Mouse (Mus musculus) heart, embryonic 14.5 days (tissue): ENCODE results near the gene Ankrd52. TPM values are rescaled to one million over a fixed set of nuclear protein-coding genes. Genes with fewer than 3 reads are reported as not detected.

Source experiments
- ATAC-seq: fragments of 200-750 bp; cut with Nextera tagmentation; 2 replicates; pipeline ENCODE4 v1.8.0; 2017; ENCODE audit warnings: low read depth, moderate TSS enrichment; ENCODE audit not compliant: insufficient number of reproducible peaks, insufficient read depth, low FRiP score
- H3K27ac ChIP-seq, 2 experiments: fragments of 200-500 bp in 1 of 2; fragments of 300-500 bp in 1 of 2; sonication (generic) in 1 of 2; replicated peaks in 1 of 2; 2 replicates each; pipeline ENCODE4 v1.5.1; 2012 to 2014; ENCODE audit warnings: low read depth in 2 of 2, low read length in 2 of 2, control low read depth in 1 of 2, mild to moderate bottlenecking in 1 of 2, mixed read lengths in 1 of 2; ENCODE audit not compliant: control insufficient read depth in 1 of 2, insufficient read depth in 1 of 2
- H3K27me3 ChIP-seq: fragments of 300-500 bp; sonication (generic); 2 replicates; pipeline ENCODE4 v1.6.1; 2014; ENCODE audit warnings: mild to moderate bottlenecking, low read length, control low read depth; ENCODE audit not compliant: control insufficient read depth, insufficient read depth
- H3K36me3 ChIP-seq: fragments of 300-500 bp; sonication (generic); 2 replicates; pipeline ENCODE4 v1.6.1; 2014; ENCODE audit warnings: mild to moderate bottlenecking, control low read depth, low read length, mixed read lengths; ENCODE audit not compliant: control insufficient read depth, insufficient read depth
- H3K4me1 ChIP-seq, 2 experiments: fragments of 200-500 bp in 1 of 2; fragments of 300-500 bp in 1 of 2; sonication (generic) in 1 of 2; 2 replicates each; pipeline ENCODE4 v1.6.1; 2012 to 2014; ENCODE audit warnings: low read length in 2 of 2, control low read depth in 1 of 2, mixed read lengths in 1 of 2; ENCODE audit not compliant: control insufficient read depth in 2 of 2, insufficient read depth in 2 of 2
- H3K4me2 ChIP-seq: fragments of 300-500 bp; sonication (generic); 2 replicates; pipeline ENCODE4 v1.6.1; 2014; ENCODE audit warnings: mild to moderate bottlenecking, low read length
- H3K4me3 ChIP-seq, 2 experiments: fragments of 200-500 bp in 1 of 2; fragments of 300-500 bp in 1 of 2; sonication (generic) in 1 of 2; 2 replicates each; pipeline ENCODE4 v1.5.1; 2012 to 2014; ENCODE audit warnings: low read length in 2 of 2, mild to moderate bottlenecking in 2 of 2, control low read depth in 1 of 2, low read depth in 1 of 2, moderate library complexity in 1 of 2; ENCODE audit not compliant: control insufficient read depth in 1 of 2, insufficient read depth in 1 of 2
- H3K9ac ChIP-seq: fragments of 300-500 bp; sonication (generic); 2 replicates; pipeline ENCODE4 v1.6.1; 2014; ENCODE audit warnings: mild to moderate bottlenecking, low read length
- H3K9me3 ChIP-seq: fragments of 300-500 bp; sonication (generic); 2 replicates; pipeline ENCODE4 v1.6.1; 2016; ENCODE audit warnings: low read length, control low read depth; ENCODE audit not compliant: control insufficient read depth
- WGBS: fragments of 180-500 bp; shearing (Covaris S2); extraction: QIAGEN DNeasy Blood & Tissue Kit; methylation state at CpG from one replicate; pipeline ENCODE4 v1.1.7; 2014; 5-methylcytosine and 5-hydroxymethylcytosine counted together
- microRNA-seq: library from miRNA; unstranded; fragments of <30 nt; microRNA quantifications from one replicate; pipeline ENCODE4, GENCODE M21; 2016
- polyA plus RNA-seq: library from polyadenylated mRNA; unstranded; fragments of >200 nt; fragmentation: Nextera tagmentation; extraction: Ambion mirVana; gene quantifications from 2 replicates; pipeline ENCODE4 v1.2.1, GENCODE M21; 2014

Ankrd52 gene
- polyA plus RNA-seq, 1 experiment from 2014 or later = 9.9 TPM

- H3K9me3 ChIP-seq = no peaks in the 10 kb centered on the region
- no peaks in the 10 kb centered on the region for H3K36me3 ChIP-seq
- 77% methylated on average over 6 of the region's 6 CpGs for WGBS
- H3K4me2 ChIP-seq = no peak overlapping the region
- ATAC-seq = no peak
- H3K9ac ChIP-seq = no peak overlapping the region
- H3K4me1 ChIP-seq = 0 out of 4 replicates have a peak, but pooled peaks cover 0 to 3% of the 10 kb centered on the region in 2 experiments
- no peaks in the 10 kb centered on the region for H3K27me3 ChIP-seq
- no peak overlapping the region for H3K4me3 ChIP-seq
- H3K27ac ChIP-seq = no peak overlapping the region
Observed at GRCm38 (mm10) chr10:128451014-128451413, 74.1 kb downstream of the Ankrd52 start.

GRCm38 (mm10) chr10:128454471-128454870 is 77.6 kb downstream of the Ankrd52 start:
- Histone ChIP-seq H3K4me3 (no peak overlapping the region), H3K9ac (no peak overlapping the region), H3K4me1 (0 out of 4 replicates have a peak, but pooled peaks cover 0 to 3% of the 10 kb centered on the region in 2 experiments), H3K36me3 (no peaks in the 10 kb centered on the region), H3K4me2 (no peak overlapping the region), H3K27me3 (no peaks in the 10 kb centered on the region), H3K9me3 (no peaks in the 10 kb centered on the region), H3K27ac (no peak overlapping the region)
- 72% methylated on average over 3 of the region's 3 CpGs for WGBS
- no peak for ATAC-seq

DNA sequence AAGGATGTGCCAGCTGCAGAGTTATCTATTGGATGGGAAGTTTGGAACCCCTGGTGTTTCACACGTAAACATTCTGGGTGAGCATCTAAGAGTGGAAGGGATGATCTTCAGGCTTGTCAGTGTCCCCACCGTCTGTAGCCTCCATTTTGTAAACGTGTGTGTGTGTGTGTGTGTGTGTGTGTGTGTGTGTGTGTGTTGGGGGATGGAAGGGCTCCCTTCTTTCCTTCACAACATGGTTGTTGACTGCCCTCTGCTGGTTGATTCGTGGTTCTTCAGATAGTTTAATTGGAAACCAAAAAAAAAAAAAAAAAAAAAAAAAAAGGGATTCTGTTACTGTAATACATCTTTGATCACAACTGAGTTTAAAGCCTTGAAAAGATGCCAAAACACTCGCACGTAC is 78.4 kb downstream of the Ankrd52 start:
- H3K27me3 ChIP-seq = no peaks in the 10 kb centered on the region
- peaks cover 0 to 6% of the 10 kb centered on the region in 2 experiments; a peak in 2 of 4 replicates for H3K4me1 ChIP-seq
- WGBS = 3% methylated on average over 6 of the region's 6 CpGs
- H3K27ac ChIP-seq = no peak overlapping the region
- no peaks in the 10 kb centered on the region for H3K9me3 ChIP-seq
- H3K4me2 ChIP-seq = peak overlapping the region; percentile 32; the same call in 1 of the 2 replicates
- no peaks in the 10 kb centered on the region for H3K36me3 ChIP-seq
- ATAC-seq = no peak
- no peak overlapping the region for H3K4me3 ChIP-seq
- no peak overlapping the region for H3K9ac ChIP-seq

GRCm38 (mm10) chr10:128457676-128458075 is 80.8 kb downstream of the Ankrd52 start:
- Histone ChIP-seq H3K27me3 (no peaks in the 10 kb centered on the region), H3K4me2 (no peak overlapping the region), H3K4me1 (peaks cover 0 to 15% of the 10 kb centered on the region in 2 experiments; a peak in 2 of 4 replicates), H3K9me3 (no peaks in the 10 kb centered on the region), H3K4me3 (peak overlapping the region in 1 of 2 experiments; percentile 95; a peak in 1 of 4 replicates), H3K9ac (no peak overlapping the region; the same call in 1 of the 2 replicates), H3K36me3 (peaks cover 20% of the 10 kb centered on the region), H3K27ac (no peak overlapping the region)
- no peak for ATAC-seq
- WGBS = 88% methylated on average over 6 of the region's 6 CpGs

Small RNAs within 50 kb of the gene (microRNA-seq; reads per million reads assigned to microRNA genes)
- gene Gm25361 = not detected
- gene Gm26308 = not detected
- not detected for gene Mir6914
- 1.1 reads per million for gene Mir6915
- gene Mir8105 = not detected

Other genes with a start within 250 kb of the Ankrd52 start
- 32.3 and 32.6 TPM in 2 replicates for gene Rbms2, start 196.8 kb upstream of the Ankrd52 start, polyA plus RNA-seq
- gene Gls2, start 182.7 kb upstream of the Ankrd52 start, polyA plus RNA-seq = 0.54 and 1.1 TPM in 2 replicates
- 44.2 and 47.6 TPM in 2 replicates for gene Spryd4, start 165.3 kb upstream of the Ankrd52 start, polyA plus RNA-seq
- gene Mip, start 151.3 kb upstream of the Ankrd52 start, polyA plus RNA-seq = not detected in 2 replicates
- 23.6 and 25.2 TPM in 2 replicates for gene Timeless, start 145.1 kb upstream of the Ankrd52 start, polyA plus RNA-seq
- 0.15 TPM in 1 of 2 replicates, not detected in the other for gene Apon, start 123.0 kb upstream of the Ankrd52 start, polyA plus RNA-seq
- not detected in 2 replicates for gene Apof, start 108.4 kb upstream of the Ankrd52 start, polyA plus RNA-seq
- 10.0 and 10.9 TPM in 2 replicates for gene Stat2, start 106.6 kb upstream of the Ankrd52 start, polyA plus RNA-seq
- gene Il23a, start 78.4 kb upstream of the Ankrd52 start, polyA plus RNA-seq = 3.3 and 4.3 TPM in 2 replicates
- gene Pan2, start 73.8 kb upstream of the Ankrd52 start, polyA plus RNA-seq = 28.8 and 29.6 TPM in 2 replicates
- gene Cnpy2, start 54.7 kb upstream of the Ankrd52 start, polyA plus RNA-seq = 213 and 243 TPM in 2 replicates
- gene Cs, start 39.4 kb upstream of the Ankrd52 start, polyA plus RNA-seq = 493 and 524 TPM in 2 replicates
- 23.5 TPM in 2 replicates for gene Coq10a, start 8.1 kb upstream of the Ankrd52 start, polyA plus RNA-seq
- not detected in 2 replicates for gene Slc39a5, start 24.1 kb downstream of the Ankrd52 start, polyA plus RNA-seq
- gene Nabp2, start 34.4 kb downstream of the Ankrd52 start, polyA plus RNA-seq = 64.5 and 66.6 TPM in 2 replicates
- gene Rnf41, start 34.5 kb downstream of the Ankrd52 start, polyA plus RNA-seq = 23.7 and 24.6 TPM in 2 replicates
- gene Smarcc2, start 82.1 kb downstream of the Ankrd52 start, polyA plus RNA-seq = 62.4 and 63.7 TPM in 2 replicates
- gene Myl6, start 117.0 kb downstream of the Ankrd52 start, polyA plus RNA-seq = 1,060 and 1,246 TPM in 2 replicates
- gene Myl6b, start 121.6 kb downstream of the Ankrd52 start, polyA plus RNA-seq = 5.0 and 5.5 TPM in 2 replicates
- 17.3 and 17.8 TPM in 2 replicates for gene Esyt1, start 148.8 kb downstream of the Ankrd52 start, polyA plus RNA-seq
- 7.3 and 8.2 TPM in 2 replicates for gene Zc3h10, start 170.7 kb downstream of the Ankrd52 start, polyA plus RNA-seq
- gene Rpl41, start 172.2 kb downstream of the Ankrd52 start, polyA plus RNA-seq = 2,755 and 3,168 TPM in 2 replicates
- 123 TPM in 2 replicates for gene Pa2g4, start 188.9 kb downstream of the Ankrd52 start, polyA plus RNA-seq
- 2.9 and 3.5 TPM in 2 replicates for gene Erbb3, start 212.5 kb downstream of the Ankrd52 start, polyA plus RNA-seq
- gene Rps26, start 249.6 kb downstream of the Ankrd52 start, polyA plus RNA-seq = 540 and 605 TPM in 2 replicates